Mouse (Mus musculus): ENCODE data around the gene Them4. TPM values are rescaled to one million over a fixed set of nuclear protein-coding genes. Genes with fewer than 3 reads are reported as not detected.

Gene Them4
- polyA plus RNA-seq, 1 experiment from 2014 or later = 3.3 TPM

DNA sequence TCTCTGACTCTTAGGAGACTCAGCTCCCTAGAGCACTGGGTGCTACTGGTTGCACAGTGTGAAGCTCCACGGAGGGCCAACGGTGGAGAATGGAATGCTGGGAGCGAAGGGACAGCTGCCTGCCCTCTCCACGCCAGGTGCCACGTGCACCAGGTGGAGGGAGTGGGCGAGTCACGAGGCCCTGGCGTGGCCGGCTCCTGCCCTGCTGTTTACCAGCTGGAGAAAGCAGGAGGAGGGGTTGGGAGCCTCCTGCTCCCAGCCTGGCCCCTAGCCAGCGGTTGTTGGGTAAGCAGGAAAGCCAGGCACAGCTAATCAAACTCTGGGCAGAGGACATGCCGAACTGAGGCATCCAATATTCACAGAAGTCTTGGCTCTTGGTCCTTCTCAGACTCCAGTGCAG lies 61.7 kb downstream of the Them4 start:
- H3K27ac ChIP-seq = no peak overlapping the region
- no peak overlapping the region for H3K4me3 ChIP-seq
- peak; percentile 45 for ATAC-seq

DNA sequence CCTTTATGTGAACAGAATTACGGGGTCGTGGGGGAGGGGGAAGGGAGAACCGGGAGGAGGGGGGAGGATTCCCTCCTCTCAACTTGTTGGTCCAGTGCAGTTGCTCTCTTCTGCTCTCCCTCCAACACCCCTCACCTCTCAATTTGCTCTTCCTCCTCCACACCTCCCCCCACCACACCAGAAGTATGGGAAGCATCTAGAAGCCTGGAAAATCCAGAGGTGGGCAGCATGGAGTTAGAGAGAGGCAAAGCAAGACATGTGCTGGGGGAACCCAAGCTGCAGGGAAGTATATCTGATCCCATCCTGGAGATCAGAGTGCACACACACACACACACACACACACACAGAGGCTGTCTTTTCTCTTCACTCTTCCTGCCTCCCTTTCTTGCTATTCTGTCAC lies 62.1 kb downstream of the Them4 start:
- Histone ChIP-seq H3K4me1 (peaks cover 15% of the 10 kb centered on the region), H3K4me3 (no peak overlapping the region), H3K9me3 (replicated peaks) (no peaks in the 10 kb centered on the region), H3K27me3 (replicated peaks) (peaks cover 46% of the 10 kb centered on the region), H3K27ac (no peak overlapping the region), H3K36me3 (no peaks in the 10 kb centered on the region), H3K4me2 (0 out of 2 replicates have a peak overlapping the region, but pooled peaks have one; percentile 16), H3K9ac (no peak overlapping the region)
- ATAC-seq = no peak
- WGBS (ENCODE audit: insufficient replicate concordance) = 0% methylated on average over 3 of the region's 3 CpGs

More for the DNA sequence above, 61.7 kb downstream of the Them4 start:
- Histone ChIP-seq H3K27me3 (replicated peaks) (peaks cover 45% of the 10 kb centered on the region), H3K4me2 (0 out of 2 replicates have a peak overlapping the region, but pooled peaks have one; percentile 16), H3K36me3 (no peaks in the 10 kb centered on the region), H3K9me3 (replicated peaks) (no peaks in the 10 kb centered on the region), H3K9ac (no peak overlapping the region), H3K4me1 (peaks cover 15% of the 10 kb centered on the region)
- 10% methylated on average over 11 of the region's 11 CpGs for WGBS (ENCODE audit: insufficient replicate concordance)

DNA sequence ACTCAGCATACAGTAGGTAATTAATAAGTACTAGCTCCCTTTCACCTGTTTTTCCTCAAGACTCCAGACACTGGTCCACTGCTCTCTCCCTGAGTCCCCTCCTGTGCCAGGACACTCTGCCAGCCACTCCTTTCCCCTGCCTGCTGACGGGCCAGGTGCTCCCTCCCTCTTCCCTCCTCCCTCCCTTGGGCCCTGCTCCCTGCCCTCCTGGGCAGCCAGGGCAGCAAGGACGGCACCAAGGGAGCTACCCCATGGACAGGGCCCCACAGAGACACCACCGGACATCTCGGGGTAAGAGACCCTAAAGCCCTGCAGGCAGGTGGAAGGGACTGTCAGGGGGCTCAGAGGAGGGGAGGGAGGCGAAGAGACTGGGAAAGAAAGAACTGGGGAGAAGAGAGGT lies 62.8 kb downstream of the Them4 start, which contains the start of gene Rorc:
Gene Rorc, plus strand, starts transcription at position 154 of the 400 bp plus-strand sequence.
- Histone ChIP-seq H3K4me1 (peaks cover 15% of the 10 kb centered on the region), H3K36me3 (no peaks in the 10 kb centered on the region), H3K4me2 (peak within 1 kb of the TSS; percentile 37), H3K27me3 (replicated peaks) (peaks cover 49% of the 10 kb centered on the region), H3K27ac (no peak within 1 kb of the TSS), H3K9me3 (replicated peaks) (no peaks in the 10 kb centered on the region), H3K9ac (no peak within 1 kb of the TSS), H3K4me3 (no peak within 1 kb of the TSS)
- no peak for ATAC-seq
- WGBS (ENCODE audit: insufficient replicate concordance) = 12% methylated on average over 5 of the region's 5 CpGs

DNA sequence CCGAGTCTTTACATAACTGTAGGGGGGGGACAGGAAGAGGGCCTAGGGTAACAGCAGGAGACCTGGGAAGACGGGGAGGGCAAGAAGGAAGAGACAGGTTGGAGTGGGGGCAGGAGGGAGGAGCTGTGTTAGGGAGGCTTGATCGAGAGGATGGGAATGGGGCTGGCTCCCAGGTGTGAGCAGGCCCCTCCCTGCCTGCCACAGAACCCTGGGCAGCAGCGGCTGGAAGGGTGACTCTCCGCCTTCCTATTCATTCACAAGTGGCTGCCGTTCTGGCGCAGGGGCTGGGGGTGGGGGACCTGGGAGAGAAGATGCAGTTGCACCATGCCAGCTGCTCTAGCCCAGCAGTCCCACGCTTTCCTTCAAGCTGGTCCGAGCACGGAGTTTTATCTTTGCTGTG lies 63.2 kb downstream of the Them4 start:
- H3K36me3 ChIP-seq = no peaks in the 10 kb centered on the region
- no peak overlapping the region for H3K27ac ChIP-seq
- WGBS (ENCODE audit: insufficient replicate concordance) = 12% methylated on average over 10 of the region's 10 CpGs
- H3K9me3 ChIP-seq (replicated peaks) = no peaks in the 10 kb centered on the region
- no peak for ATAC-seq
- H3K27me3 ChIP-seq (replicated peaks) = peaks cover 49% of the 10 kb centered on the region
- peak overlapping the region; percentile 37 for H3K4me2 ChIP-seq
- H3K4me1 ChIP-seq = peaks cover 15% of the 10 kb centered on the region
- H3K4me3 ChIP-seq = no peak overlapping the region
- no peak overlapping the region for H3K9ac ChIP-seq

DNA sequence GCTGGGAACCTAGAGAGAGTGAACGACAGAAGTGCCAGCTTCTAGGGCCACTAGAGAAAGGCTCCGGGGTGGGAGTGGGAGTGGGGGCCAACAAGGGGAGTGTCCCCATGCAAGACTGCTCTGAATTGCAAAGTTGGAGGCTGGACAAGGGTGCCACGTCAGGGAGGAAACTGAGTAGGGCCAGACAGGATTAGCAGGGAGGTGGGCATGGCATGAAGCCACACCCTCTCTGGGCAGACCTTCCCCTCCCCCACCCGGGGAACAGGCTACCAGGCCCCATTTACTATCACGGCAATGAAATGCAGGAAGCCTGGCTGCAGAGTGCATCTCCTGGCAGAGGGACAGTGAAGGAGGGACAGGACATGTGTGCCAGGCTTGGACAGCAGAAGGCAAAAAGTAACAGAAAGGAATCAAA lies 63.7 kb downstream of the Them4 start:
- H3K27me3 ChIP-seq (replicated peaks) = peaks cover 54% of the 10 kb centered on the region
- H3K4me1 ChIP-seq = peaks cover 15% of the 10 kb centered on the region
- no peak for ATAC-seq
- WGBS (ENCODE audit: insufficient replicate concordance) = 6% methylated on average over 5 of the region's 5 CpGs
- H3K4me2 ChIP-seq = peak overlapping the region; percentile 37
- H3K9ac ChIP-seq = no peak overlapping the region
- H3K4me3 ChIP-seq = no peak overlapping the region
- no peaks in the 10 kb centered on the region for H3K9me3 ChIP-seq (replicated peaks)
- H3K36me3 ChIP-seq = no peaks in the 10 kb centered on the region
- H3K27ac ChIP-seq = no peak overlapping the region

DNA sequence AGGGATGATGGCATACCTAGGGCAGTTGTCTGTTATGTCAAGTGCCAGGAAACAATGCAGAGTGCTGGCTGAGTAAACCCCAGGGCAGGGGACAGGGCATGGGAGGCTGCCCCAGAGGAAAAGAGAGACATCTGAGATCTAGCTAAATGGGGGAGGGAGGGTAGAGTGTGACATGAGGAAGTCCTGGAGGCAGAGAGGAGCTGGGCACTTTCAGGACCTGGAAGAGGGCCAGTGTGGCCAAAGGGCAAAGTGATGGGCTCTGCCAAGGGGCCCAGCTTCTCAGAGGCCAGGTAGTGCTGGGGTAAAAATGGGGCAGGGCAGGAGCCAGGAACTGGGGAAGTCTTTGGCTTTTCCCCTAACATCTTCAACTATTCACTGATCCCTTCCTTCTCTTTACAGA lies 64.7 kb downstream of the Them4 start:
- no peak overlapping the region for H3K4me2 ChIP-seq
- peaks cover 56% of the 10 kb centered on the region for H3K27me3 ChIP-seq (replicated peaks)
- no peak overlapping the region for H3K27ac ChIP-seq
- H3K9ac ChIP-seq = no peak overlapping the region
- no peak for ATAC-seq
- H3K4me1 ChIP-seq = peaks cover 14% of the 10 kb centered on the region
- no peak overlapping the region for H3K4me3 ChIP-seq
- no peaks in the 10 kb centered on the region for H3K36me3 ChIP-seq
- H3K9me3 ChIP-seq (replicated peaks) = no peaks in the 10 kb centered on the region

DNA sequence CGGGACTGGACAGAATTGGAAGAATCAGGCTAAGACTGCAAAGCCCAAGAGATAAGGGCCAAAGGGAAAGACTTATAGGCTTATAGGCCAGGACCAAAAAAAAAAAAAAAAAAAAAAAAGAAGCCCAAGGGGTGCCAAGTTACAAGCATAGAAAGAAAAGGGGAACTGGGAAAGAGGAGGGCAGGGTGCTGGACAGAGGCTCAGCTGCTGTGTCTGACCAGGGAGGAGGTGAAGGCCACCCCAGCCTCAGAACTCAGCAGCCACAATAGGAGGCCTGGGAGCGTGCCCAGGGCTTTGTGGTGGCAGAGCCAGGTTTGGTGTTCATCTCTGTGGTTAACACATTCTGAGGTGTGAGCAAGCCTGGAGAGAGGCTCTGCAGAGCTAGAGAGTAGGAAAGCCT lies 65.3 kb downstream of the Them4 start:
- H3K27ac ChIP-seq = no peak overlapping the region
- H3K4me1 ChIP-seq = peaks cover 9% of the 10 kb centered on the region
- peaks cover 56% of the 10 kb centered on the region for H3K27me3 ChIP-seq (replicated peaks)
- no peak overlapping the region for H3K9ac ChIP-seq
- H3K36me3 ChIP-seq = no peaks in the 10 kb centered on the region
- no peak overlapping the region for H3K4me3 ChIP-seq
- H3K9me3 ChIP-seq (replicated peaks) = no peaks in the 10 kb centered on the region
- H3K4me2 ChIP-seq = no peak overlapping the region
- WGBS (ENCODE audit: insufficient replicate concordance) = 48% methylated on average over 2 of the region's 2 CpGs
- ATAC-seq = no peak

DNA sequence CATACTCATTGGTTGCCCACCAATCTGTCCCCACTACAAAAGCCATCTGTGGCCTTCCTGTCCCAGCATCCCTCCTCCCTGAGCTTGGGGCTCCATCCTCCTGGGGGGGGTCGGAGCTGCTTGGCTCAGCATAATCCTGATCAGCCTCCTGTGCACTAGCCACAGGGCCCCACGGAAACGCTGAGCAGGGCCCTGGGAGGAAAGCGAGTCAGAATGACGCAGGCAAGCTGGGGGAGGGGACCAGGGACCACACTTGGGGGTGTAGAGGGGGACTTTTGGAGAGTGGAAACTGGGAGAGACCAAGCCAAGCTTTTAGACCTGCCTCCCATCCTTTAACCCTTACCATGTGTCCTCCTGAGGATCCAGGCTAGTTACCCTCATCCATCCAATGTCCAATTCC lies 66.0 kb downstream of the Them4 start:
- Histone ChIP-seq H3K4me1 (peaks cover 9% of the 10 kb centered on the region), H3K27me3 (replicated peaks) (peaks cover 56% of the 10 kb centered on the region), H3K27ac (no peak overlapping the region), H3K9ac (no peak overlapping the region), H3K36me3 (no peaks in the 10 kb centered on the region), H3K4me2 (no peak overlapping the region), H3K9me3 (replicated peaks) (no peaks in the 10 kb centered on the region), H3K4me3 (no peak overlapping the region)
- ATAC-seq = no peak
- WGBS (ENCODE audit: insufficient replicate concordance) = 32% methylated on average over 5 of the region's 5 CpGs

DNA sequence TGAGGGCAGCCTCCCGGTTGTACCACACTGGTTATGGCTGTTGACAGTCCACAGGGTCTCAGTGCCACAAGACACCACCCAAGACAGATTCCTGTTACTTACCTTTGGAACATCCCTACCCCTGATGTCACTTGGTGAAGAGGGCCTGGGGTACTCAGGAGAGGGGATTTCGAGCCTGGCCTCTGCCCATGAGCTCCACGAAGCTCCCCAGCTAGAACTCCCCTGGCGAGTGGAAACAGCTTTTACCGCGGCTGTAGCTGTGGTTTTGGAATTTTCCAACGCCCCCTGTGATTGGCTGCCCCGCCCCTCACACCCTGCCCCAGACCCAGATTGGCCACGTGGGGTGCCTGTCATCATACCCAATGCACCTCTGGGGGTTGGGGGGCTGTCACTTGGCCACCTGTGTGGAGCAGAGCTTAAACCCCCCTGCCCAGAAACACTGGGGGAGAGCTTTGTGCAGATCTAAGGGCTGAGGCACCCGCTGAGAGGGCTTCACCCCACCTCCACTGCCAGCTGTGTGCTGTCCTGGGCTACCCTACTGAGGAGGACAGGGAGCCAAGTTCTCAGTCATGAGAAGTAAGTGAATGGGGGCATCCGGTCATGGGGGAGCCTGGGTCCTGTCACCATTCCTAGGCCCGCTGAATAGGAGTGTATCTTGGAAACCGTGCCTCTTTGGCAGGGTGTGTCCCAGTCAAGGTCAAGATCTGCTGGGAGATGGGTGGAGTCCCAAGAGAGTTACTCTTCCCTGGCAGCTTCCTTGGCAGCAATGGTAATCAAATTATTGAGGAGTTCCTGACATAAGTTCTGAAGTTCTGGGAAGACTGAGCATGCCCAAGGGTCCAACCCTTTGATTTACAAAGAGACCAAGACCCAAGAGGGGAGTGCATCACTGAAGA lies 67.4 kb downstream of the Them4 start:
- H3K4me2 ChIP-seq = no peak overlapping the region
- no peak for ATAC-seq
- peaks cover 47% of the 10 kb centered on the region for H3K27me3 ChIP-seq (replicated peaks)
- H3K4me3 ChIP-seq = no peak overlapping the region
- H3K9ac ChIP-seq = no peak overlapping the region
- 13% methylated on average over 13 of the region's 13 CpGs for WGBS (ENCODE audit: insufficient replicate concordance)
- H3K9me3 ChIP-seq (replicated peaks) = no peaks in the 10 kb centered on the region
- no peaks in the 10 kb centered on the region for H3K36me3 ChIP-seq
- H3K27ac ChIP-seq = no peak overlapping the region
- H3K4me1 ChIP-seq = peaks cover 9% of the 10 kb centered on the region

DNA sequence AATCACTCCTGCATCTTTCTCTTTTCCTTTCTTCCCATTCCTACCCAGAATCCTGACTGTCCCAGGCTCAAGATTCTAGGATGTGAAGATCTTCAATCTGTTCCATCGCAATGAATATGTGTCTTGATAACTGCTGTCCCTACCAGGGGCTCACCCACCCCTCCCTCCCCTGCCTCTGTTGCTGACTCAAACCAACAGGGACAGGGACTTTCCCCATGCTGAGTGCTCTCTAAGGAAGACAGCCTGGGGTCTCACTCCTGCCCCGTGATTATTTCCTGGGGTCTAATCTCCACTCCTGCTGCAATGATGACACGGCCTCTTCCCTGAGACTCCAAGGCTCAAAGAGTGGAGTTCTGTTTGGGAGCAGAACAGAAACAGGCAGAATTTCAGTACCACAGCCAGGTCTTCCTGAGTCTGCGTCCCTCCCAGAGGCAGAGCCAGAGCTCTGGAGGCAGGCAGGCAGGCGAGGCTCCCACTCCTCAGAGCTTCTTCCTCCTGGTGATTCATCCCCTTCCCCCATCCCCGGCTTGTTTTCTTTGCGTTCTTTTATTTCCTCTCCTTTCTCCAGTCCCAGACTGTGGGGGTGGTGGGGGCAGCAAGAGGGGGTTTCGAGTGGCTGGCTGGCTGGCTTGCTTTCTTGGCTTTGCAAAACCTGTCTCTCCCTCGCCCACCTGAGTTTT lies 70.1 kb downstream of the Them4 start:
- Histone ChIP-seq H3K27me3 (replicated peaks) (peaks cover 20% of the 10 kb centered on the region), H3K9me3 (replicated peaks) (no peaks in the 10 kb centered on the region), H3K36me3 (no peaks in the 10 kb centered on the region), H3K4me2 (no peak overlapping the region), H3K27ac (no peak overlapping the region), H3K9ac (no peak overlapping the region), H3K4me1 (no peaks in the 10 kb centered on the region), H3K4me3 (no peak overlapping the region)
- 22% methylated on average over 9 of the region's 9 CpGs for WGBS (ENCODE audit: insufficient replicate concordance)
- no peak for ATAC-seq

All from liver, embryonic 12.5 days (tissue).